Mouse (Mus musculus): ENCODE data around the gene Pqbp1. TPM values are rescaled to one million over a fixed set of nuclear protein-coding genes. Genes with fewer than 3 reads are reported as not detected.
A peak's percentile ranks its signal among the peaks of the same experiment; 100 is the strongest.

Pqbp1 gene
- 47.3 and 69.9 TPM in 2 replicates for total RNA-seq (2012; rRNA removed)

DNA sequence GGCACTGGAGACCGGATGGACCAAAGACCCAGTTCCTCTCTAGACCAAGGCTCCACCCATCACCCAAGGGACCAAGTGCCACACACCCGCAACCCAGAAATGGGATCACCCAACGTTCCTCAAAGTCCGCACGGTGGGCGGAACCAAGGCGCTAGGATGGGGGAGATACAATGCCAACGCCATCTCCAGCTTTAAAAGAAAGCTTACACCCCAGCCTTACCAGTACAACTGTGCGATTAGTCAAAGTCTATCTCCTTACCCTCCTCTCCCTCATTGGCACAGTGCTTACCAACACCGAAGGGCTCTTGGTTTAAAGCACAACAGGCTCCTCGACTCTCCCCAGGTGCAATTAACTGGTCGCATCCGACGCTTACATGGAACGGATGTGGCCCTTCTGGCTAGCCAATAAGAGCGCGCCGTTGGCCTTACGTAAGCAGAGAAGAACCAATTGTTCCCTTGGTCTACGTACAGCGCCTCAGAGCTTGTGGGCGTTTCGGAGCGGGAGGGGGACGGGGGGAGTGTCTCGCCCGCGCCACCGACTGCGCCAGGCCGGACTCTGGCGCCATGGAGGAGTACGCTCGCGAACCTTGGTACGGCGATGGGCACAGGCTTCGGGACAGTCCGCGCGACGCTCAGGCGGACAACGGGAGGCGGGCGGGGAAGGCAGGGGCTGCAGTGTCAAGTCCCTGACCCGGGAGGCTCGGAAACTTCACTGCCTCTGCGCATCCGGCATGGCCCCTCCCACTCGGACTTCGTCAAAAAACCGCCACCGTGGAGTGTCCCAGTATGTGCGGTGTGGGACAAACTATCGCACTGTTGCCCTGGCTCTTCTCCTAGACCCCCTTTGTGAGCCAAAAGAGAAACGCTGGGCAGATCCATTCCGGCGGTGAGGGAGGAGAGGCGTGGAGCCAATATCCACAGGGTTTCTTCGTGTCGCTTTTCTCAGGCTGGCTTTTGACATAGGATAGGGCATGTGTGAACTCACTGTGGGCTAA lies at the start of gene Pqbp1, which contains the start of gene Timm17b:
TSS of gene Pqbp1 (minus strand) at position 390 of the 995 bp plus-strand sequence.
TSS of gene Timm17b (plus strand) at position 478 of the 995 bp plus-strand sequence.
- H3K9ac ChIP-seq (ENCODE audit: insufficient read depth, low read depth, low read length, poor library complexity, severe bottlenecking), result peak within 1 kb of the TSS; percentile 85
- DNase-seq (ENCODE audit: low read depth, low spot score), result no peak
- peak within 1 kb of the TSS; percentile 85 to 93 for H3K4me3 ChIP-seq (ENCODE audit: insufficient read depth in 1 of 2, low read depth in 1 of 2, low read length in 2 of 2, poor library complexity in 1 of 2, severe bottlenecking in 1 of 2)
- no peaks in the 10 kb centered on the region for H3K4me1 ChIP-seq (ENCODE audit: control insufficient read depth in 2 of 2, insufficient read depth in 2 of 2, low read length in 2 of 2, poor library complexity in 1 of 2)
- H3K36me3 ChIP-seq (ENCODE audit: control insufficient read depth, insufficient read depth, low read length, poor library complexity, severe bottlenecking), result peaks cover 12% of the 10 kb centered on the region
- TF ChIP-seq MAFK (IDR thresholded peaks at IDR 0.05; ENCODE audit: insufficient read depth, low read depth, low read length) (no peak), HCFC1 (IDR thresholded peaks at IDR 0.05; ENCODE audit: borderline replicate concordance, insufficient read depth, low read length) (no peak), CHD2 (IDR thresholded peaks at IDR 0.05; ENCODE audit: low read depth, low read length) (no peak), ZC3H11A (IDR thresholded peaks at IDR 0.05; ENCODE audit: borderline replicate concordance, low read depth, low read length) (no peak), ZNF384 (IDR thresholded peaks at IDR 0.05; ENCODE audit: low read depth, low read length) (no peak)
- in situ Hi-C loops (cut with MboI; ENCODE audit: low sequenced_read_pairs in 2 of 2, unreplicated experiment in 2 of 2), result no loop called here
- peak within 1 kb of the TSS; percentile 74 for H3K27ac ChIP-seq (ENCODE audit: insufficient read depth, low read depth, low read length, poor library complexity, severe bottlenecking)
- H3K9me3 ChIP-seq (ENCODE audit: control insufficient read depth, insufficient read depth, low read depth, low read length), result no peaks in the 10 kb centered on the region

DNA sequence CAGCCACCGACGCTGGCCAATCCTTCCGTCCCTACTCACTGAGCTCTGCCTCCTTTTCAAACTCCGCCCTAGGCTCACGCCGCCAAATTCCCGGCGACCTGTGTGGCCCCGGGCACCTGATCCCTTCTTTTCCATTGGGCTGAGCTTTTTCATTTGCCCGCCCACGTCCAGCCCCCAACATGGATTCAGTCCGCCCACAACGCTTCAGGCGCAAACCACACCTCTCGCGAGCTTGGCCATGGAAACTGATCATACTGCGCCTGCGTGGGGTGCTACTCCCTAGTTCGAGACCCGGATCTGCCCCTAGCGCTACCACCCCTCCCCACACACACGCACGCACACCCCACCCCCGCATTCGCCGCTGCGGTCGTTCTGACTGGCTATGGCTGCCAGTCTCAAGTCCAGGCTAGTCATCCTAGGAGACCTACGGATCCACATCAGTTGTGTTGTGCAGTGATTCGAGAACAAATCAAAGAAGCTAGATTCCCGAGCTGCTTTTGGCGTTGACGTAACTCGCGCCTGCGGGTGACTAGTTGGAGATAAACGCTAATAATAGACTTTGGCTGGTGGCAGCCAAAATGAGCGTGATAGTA lies 48.9 kb upstream of the Pqbp1 start:
- in situ Hi-C loops (cut with MboI; ENCODE audit: low sequenced_read_pairs in 2 of 2, unreplicated experiment in 2 of 2), result no loop called here
- peak overlapping the region; percentile 82 for H3K9ac ChIP-seq (ENCODE audit: insufficient read depth, low read depth, low read length, poor library complexity, severe bottlenecking)
- DNase-seq (ENCODE audit: low read depth, low spot score), result peak; percentile 92
- peaks cover 0 to 2% of the 10 kb centered on the region in 2 experiments; a peak in 1 of 4 replicates for H3K4me1 ChIP-seq (ENCODE audit: control insufficient read depth in 2 of 2, insufficient read depth in 2 of 2, low read length in 2 of 2, poor library complexity in 1 of 2)
- H3K9me3 ChIP-seq (ENCODE audit: control insufficient read depth, insufficient read depth, low read depth, low read length), result no peaks in the 10 kb centered on the region
- peak overlapping the region; percentile 73 for H3K27ac ChIP-seq (ENCODE audit: insufficient read depth, low read depth, low read length, poor library complexity, severe bottlenecking)
- TF ChIP-seq CHD2 (IDR thresholded peaks at IDR 0.05; ENCODE audit: low read depth, low read length) (peak; percentile 93), MAFK (IDR thresholded peaks at IDR 0.05; ENCODE audit: insufficient read depth, low read depth, low read length) (no peak)
- peaks cover 15% of the 10 kb centered on the region for H3K36me3 ChIP-seq (ENCODE audit: control insufficient read depth, insufficient read depth, low read length, poor library complexity, severe bottlenecking)
- H3K4me3 ChIP-seq (ENCODE audit: insufficient read depth in 1 of 2, low read depth in 1 of 2, low read length in 2 of 2, poor library complexity in 1 of 2, severe bottlenecking in 1 of 2), result peak overlapping the region; percentile 71 to 90

DNA sequence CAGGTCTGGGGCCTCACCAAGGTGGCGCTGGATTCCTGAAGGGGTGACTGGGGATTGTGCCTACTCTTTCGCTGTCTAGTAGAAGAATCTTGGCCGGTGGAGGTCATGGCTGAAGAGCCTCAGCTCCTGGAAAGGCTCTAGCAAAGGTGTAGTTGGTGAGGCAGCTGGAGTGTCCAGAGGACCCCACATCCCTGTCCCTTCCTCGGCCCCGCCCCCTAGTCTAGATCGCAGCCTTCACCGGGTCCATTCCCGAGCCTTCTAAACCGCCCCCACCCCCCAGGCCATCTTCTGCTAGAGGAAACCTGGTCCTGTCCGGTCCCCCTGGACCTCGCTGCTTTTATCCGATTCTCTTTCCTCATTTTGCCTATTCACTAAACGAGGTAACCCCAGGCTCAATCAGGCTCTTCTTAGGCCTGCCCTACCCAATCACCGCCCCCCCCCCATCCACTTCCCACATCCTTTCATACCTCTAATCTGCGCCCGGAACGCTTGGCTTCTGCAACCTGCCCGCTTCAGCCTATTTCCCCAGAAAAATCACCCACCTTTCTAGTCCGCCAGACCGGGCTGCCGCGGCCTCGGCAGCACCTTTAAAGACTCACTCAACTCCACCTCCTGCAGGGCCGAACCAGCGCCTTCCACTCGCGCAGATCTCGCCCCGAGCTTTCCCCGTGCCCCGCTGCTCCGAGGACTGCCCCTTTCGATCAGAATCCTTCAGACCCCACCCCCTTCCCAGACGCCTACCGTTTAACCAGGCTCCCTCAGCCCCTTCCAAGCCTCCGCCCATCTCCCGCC lies 48.2 kb upstream of the Pqbp1 start, which contains the start of gene Hdac6:
TSS of gene Hdac6 (minus strand) at position 782 of the 792 bp plus-strand sequence.
- in situ Hi-C loops (cut with MboI; ENCODE audit: low sequenced_read_pairs in 2 of 2, unreplicated experiment in 2 of 2), result no loop called here
- peak within 1 kb of the TSS; percentile 81 to 94 for H3K4me3 ChIP-seq (ENCODE audit: insufficient read depth in 1 of 2, low read depth in 1 of 2, low read length in 2 of 2, poor library complexity in 1 of 2, severe bottlenecking in 1 of 2)
- peak within 1 kb of the TSS; percentile 83 for H3K9ac ChIP-seq (ENCODE audit: insufficient read depth, low read depth, low read length, poor library complexity, severe bottlenecking)

DNA sequence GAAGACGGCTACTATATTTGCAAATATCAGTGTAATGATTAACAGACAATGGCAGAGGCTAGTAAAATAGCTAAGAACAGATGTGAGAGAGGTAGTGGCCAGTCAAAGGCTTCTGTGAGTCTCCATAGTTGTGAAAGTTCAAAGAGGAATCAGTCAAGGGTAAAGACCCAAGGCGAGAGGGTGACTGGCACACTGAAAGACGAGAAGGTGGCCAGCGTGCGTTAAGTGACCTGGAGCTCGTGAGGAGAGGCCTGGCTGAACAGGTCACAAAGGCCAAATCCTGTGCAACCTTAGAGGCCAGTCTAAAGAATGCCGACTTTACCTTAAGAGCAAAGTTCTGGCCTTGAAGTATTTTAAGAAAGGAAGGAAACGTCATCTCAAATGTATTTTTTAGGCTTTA lies 46.5 kb upstream of the Pqbp1 start:
- Histone ChIP-seq H3K27ac (ENCODE audit: insufficient read depth, low read depth, low read length, poor library complexity, severe bottlenecking) (no peak overlapping the region), H3K4me3 (ENCODE audit: insufficient read depth in 1 of 2, low read depth in 1 of 2, low read length in 2 of 2, poor library complexity in 1 of 2, severe bottlenecking in 1 of 2) (no peak overlapping the region), H3K36me3 (ENCODE audit: control insufficient read depth, insufficient read depth, low read length, poor library complexity, severe bottlenecking) (peaks cover 19% of the 10 kb centered on the region), H3K9me3 (ENCODE audit: control insufficient read depth, insufficient read depth, low read depth, low read length) (no peaks in the 10 kb centered on the region), H3K9ac (ENCODE audit: insufficient read depth, low read depth, low read length, poor library complexity, severe bottlenecking) (no peak overlapping the region), H3K4me1 (ENCODE audit: control insufficient read depth in 2 of 2, insufficient read depth in 2 of 2, low read length in 2 of 2, poor library complexity in 1 of 2) (peaks cover 0 to 2% of the 10 kb centered on the region in 2 experiments; a peak in 1 of 4 replicates)
- in situ Hi-C loops (cut with MboI; ENCODE audit: low sequenced_read_pairs in 2 of 2, unreplicated experiment in 2 of 2), result no loop called here
- no peak for DNase-seq (ENCODE audit: low read depth, low spot score)
- TF ChIP-seq MAFK (IDR thresholded peaks at IDR 0.05; ENCODE audit: insufficient read depth, low read depth, low read length) (no peak), HCFC1 (IDR thresholded peaks at IDR 0.05; ENCODE audit: borderline replicate concordance, insufficient read depth, low read length) (no peak), CHD2 (IDR thresholded peaks at IDR 0.05; ENCODE audit: low read depth, low read length) (no peak), ZC3H11A (IDR thresholded peaks at IDR 0.05; ENCODE audit: borderline replicate concordance, low read depth, low read length) (no peak), ZNF384 (IDR thresholded peaks at IDR 0.05; ENCODE audit: low read depth, low read length) (no peak)

More for the DNA sequence above, 48.2 kb upstream of the Pqbp1 start, which contains the start of gene Hdac6:
- peak within 1 kb of the TSS; percentile 73 for H3K27ac ChIP-seq (ENCODE audit: insufficient read depth, low read depth, low read length, poor library complexity, severe bottlenecking)
- TF ChIP-seq ZC3H11A (IDR thresholded peaks at IDR 0.05; ENCODE audit: borderline replicate concordance, low read depth, low read length) (no peak), HCFC1 (IDR thresholded peaks at IDR 0.05; ENCODE audit: borderline replicate concordance, insufficient read depth, low read length) (no peak), CHD2 (IDR thresholded peaks at IDR 0.05; ENCODE audit: low read depth, low read length) (no peak), MAFK (IDR thresholded peaks at IDR 0.05; ENCODE audit: insufficient read depth, low read depth, low read length) (no peak), ZNF384 (IDR thresholded peaks at IDR 0.05; ENCODE audit: low read depth, low read length) (no peak)
- H3K36me3 ChIP-seq (ENCODE audit: control insufficient read depth, insufficient read depth, low read length, poor library complexity, severe bottlenecking), result peaks cover 15% of the 10 kb centered on the region
- H3K9me3 ChIP-seq (ENCODE audit: control insufficient read depth, insufficient read depth, low read depth, low read length), result no peaks in the 10 kb centered on the region
- peaks cover 0 to 2% of the 10 kb centered on the region in 2 experiments; a peak in 1 of 4 replicates for H3K4me1 ChIP-seq (ENCODE audit: control insufficient read depth in 2 of 2, insufficient read depth in 2 of 2, low read length in 2 of 2, poor library complexity in 1 of 2)
- no peak for DNase-seq (ENCODE audit: low read depth, low spot score)
